Mouse (Mus musculus) bone marrow, adult 2 months (tissue): ENCODE results near the gene Ltc4s. TPM values are rescaled to one million over a fixed set of nuclear protein-coding genes. Genes with fewer than 3 reads are reported as not detected.

Experiments
- H3K27ac ChIP-seq: fragments of 200-500 bp; 2 replicates; pipeline ENCODE4 v1.5.1; 2012; ENCODE audit warnings: low read depth, mild to moderate bottlenecking, control low read depth, inconsistent platforms, low read length; ENCODE audit not compliant: control insufficient read depth, poor library complexity, insufficient read depth
- H3K4me1 ChIP-seq: fragments of 200-500 bp; 2 replicates; pipeline ENCODE4 v1.6.1; 2011; ENCODE audit warnings: low read length; ENCODE audit not compliant: control insufficient read depth, insufficient read depth
- H3K4me3 ChIP-seq: fragments of 200-500 bp; replicated peaks from 2 replicates; pipeline ENCODE3; 2011; ENCODE audit warnings: mild to moderate bottlenecking, low read depth, low read length, control low read depth; ENCODE audit not compliant: control insufficient read depth
- CTCF ChIP-seq: fragments of 200-500 bp; IDR thresholded peaks from 2 replicates; pipeline ENCODE4 v1.5.1; 2011; ENCODE audit warnings: low read length, control low read depth; ENCODE audit not compliant: control insufficient read depth, insufficient read depth
- POLR2A ChIP-seq: fragments of 200-500 bp; IDR thresholded peaks from 2 replicates; pipeline ENCODE4 v1.6.1; 2011; ENCODE audit warnings: low read depth, mild to moderate bottlenecking, control low read depth, low read length, borderline replicate concordance; ENCODE audit not compliant: control insufficient read depth
- WGBS: fragments of 180-500 bp; shearing (Covaris S2); methylation state at CpG from one replicate; pipeline ENCODE4 v1.1.7; 2018; 5-methylcytosine and 5-hydroxymethylcytosine counted together
- polyA plus RNA-seq: library from polyadenylated mRNA; stranded (reverse); fragments of >200 nt; gene quantifications from 2 replicates; pipeline ENCODE4 v1.2.4, GENCODE M21; 2011; ENCODE audit warnings: low replicate concordance; ENCODE audit not compliant: missing spikeins, insufficient read depth, insufficient read length

The Ltc4s gene
- polyA plus RNA-seq, 1 experiment: 6.7 TPM

GRCm38 (mm10) chr11:50243926-50244325 lies 5.5 kb upstream of the Ltc4s start:
- 21% methylated on average over 6 of the region's 6 CpGs for WGBS
- Histone ChIP-seq H3K4me3 (no peak overlapping the region), H3K27ac (peak overlapping the region; percentile 30; the same call in 1 of the 2 replicates), H3K4me1 (peaks cover 6% of the 10 kb centered on the region; the same call in 1 of the 2 replicates)
- no peak for TF ChIP-seq CTCF
- TF ChIP-seq POLR2A: no peak

- TF ChIP-seq CTCF (no peak), POLR2A (no peak)
- 17% methylated on average over 7 of the region's 7 CpGs for WGBS
- Histone ChIP-seq H3K27ac (no peak overlapping the region), H3K4me1 (peaks cover 11% of the 10 kb centered on the region; the same call in 1 of the 2 replicates), H3K4me3 (no peak overlapping the region)
Observed at GRCm38 (mm10) chr11:50240235-50240911, 2.0 kb upstream of the Ltc4s start.

- no peak overlapping the region for H3K27ac ChIP-seq
- H3K4me1 ChIP-seq: peaks cover 11% of the 10 kb centered on the region; the same call in 1 of the 2 replicates
- TF ChIP-seq CTCF (no peak), POLR2A (no peak)
Observed at GRCm38 (mm10) chr11:50238821-50239791, 690 bp upstream of the Ltc4s start.

GRCm38 (mm10) chr11:50236937-50237835 lies 1.2 kb downstream of the Ltc4s start:
- TF ChIP-seq CTCF (no peak), POLR2A (no peak)
- Histone ChIP-seq H3K4me1 (peaks cover 9% of the 10 kb centered on the region; the same call in 1 of the 2 replicates), H3K4me3 (peak overlapping the region; percentile 75), H3K27ac (no peak overlapping the region)
- 1% methylated on average over 66 of the region's 66 CpGs for WGBS

More at GRCm38 (mm10) chr11:50238821-50239791, 690 bp upstream of the Ltc4s start:
- no peak overlapping the region for H3K4me3 ChIP-seq
- WGBS: 40% methylated on average over 9 of the region's 9 CpGs

GRCm38 (mm10) chr11:50236540-50236936 lies 1.9 kb downstream of the Ltc4s start:
- H3K27ac ChIP-seq: no peak overlapping the region
- H3K4me3 ChIP-seq: peak overlapping the region; percentile 75
- 2% methylated on average over 27 of the region's 27 CpGs for WGBS
- TF ChIP-seq POLR2A (peak; percentile 56; the same call in 1 of the 2 replicates), CTCF (peak; percentile 36; the same call in 1 of the 2 replicates)
- H3K4me1 ChIP-seq: peaks cover 9% of the 10 kb centered on the region; the same call in 1 of the 2 replicates

- TF ChIP-seq CTCF: no peak
- TF ChIP-seq POLR2A: no peak
- no peak overlapping the region for H3K27ac ChIP-seq
- H3K4me3 ChIP-seq: no peak overlapping the region
- WGBS: 92% methylated on average over 25 of the region's 25 CpGs
- H3K4me1 ChIP-seq: peaks cover 8% of the 10 kb centered on the region; the same call in 1 of the 2 replicates
Observed at GRCm38 (mm10) chr11:50234606-50235005, 3.8 kb downstream of the Ltc4s start.

GRCm38 (mm10) chr11:50233993-50234392 lies 4.4 kb downstream of the Ltc4s start:
- peaks cover 6% of the 10 kb centered on the region; the same call in 1 of the 2 replicates for H3K4me1 ChIP-seq
- 88% methylated on average over 11 of the region's 11 CpGs for WGBS
- H3K4me3 ChIP-seq: no peak overlapping the region
- TF ChIP-seq POLR2A: no peak
- peak; percentile 29; the same call in 1 of the 2 replicates for TF ChIP-seq CTCF
- H3K27ac ChIP-seq: no peak overlapping the region
